Mouse (Mus musculus) heart, embryonic 12.5 days (tissue): Measurements from ENCODE around the gene Gjd3. TPM values are rescaled to one million over a fixed set of nuclear protein-coding genes. Genes with fewer than 3 reads are reported as not detected.
A peak's percentile ranks its signal among the peaks of the same experiment; 100 is the strongest.

ENCODE experiments used
- ATAC-seq: fragments of 200-750 bp; cut with Nextera tagmentation; 2 replicates; pipeline ENCODE4 v1.8.0; 2017; ENCODE audit warnings: moderate TSS enrichment, moderate library complexity; ENCODE audit not compliant: insufficient number of reproducible peaks, low FRiP score
- H3K27ac ChIP-seq: fragments of 300-500 bp; sonication (generic); 2 replicates; pipeline ENCODE4 v1.5.1; 2016; ENCODE audit warnings: mild to moderate bottlenecking, moderate library complexity; ENCODE audit not compliant: poor library complexity, severe bottlenecking
- H3K27me3 ChIP-seq: fragments of 300-500 bp; sonication (generic); replicated peaks from 2 replicates; pipeline ENCODE4 v1.6.1; 2016; ENCODE audit warnings: mild to moderate bottlenecking, moderate library complexity
- H3K36me3 ChIP-seq: fragments of 300-500 bp; sonication (generic); 2 replicates; pipeline ENCODE4 v1.6.1; 2016; ENCODE audit warnings: mild to moderate bottlenecking, moderate library complexity
- H3K4me1 ChIP-seq: fragments of 300-500 bp; sonication (generic); replicated peaks from 2 replicates; pipeline ENCODE4 v1.6.1; 2016; ENCODE audit warnings: mild to moderate bottlenecking
- H3K4me2 ChIP-seq: fragments of 300-500 bp; sonication (generic); 2 replicates; pipeline ENCODE4 v1.6.1; 2016; ENCODE audit warnings: mild to moderate bottlenecking, moderate library complexity
- H3K4me3 ChIP-seq: fragments of 300-500 bp; sonication (generic); 2 replicates; pipeline ENCODE4 v1.5.1; 2016; ENCODE audit warnings: mild to moderate bottlenecking
- H3K9ac ChIP-seq: fragments of 300-500 bp; sonication (generic); 2 replicates; pipeline ENCODE4 v1.6.1; 2016; ENCODE audit warnings: mild to moderate bottlenecking, moderate library complexity
- H3K9me3 ChIP-seq: fragments of 300-500 bp; sonication (generic); replicated peaks from 2 replicates; pipeline ENCODE4 v1.6.1; 2016; ENCODE audit warnings: mild to moderate bottlenecking, moderate library complexity
- WGBS: fragments of 180-500 bp; shearing (Covaris S2); methylation state at CpG from one replicate; pipeline ENCODE4 v1.1.7; 2016; 5-methylcytosine and 5-hydroxymethylcytosine counted together
- polyA plus RNA-seq: library from polyadenylated mRNA; unstranded; fragments of >200 nt; fragmentation: Nextera tagmentation; extraction: Ambion mirVana; gene quantifications from 2 replicates; pipeline ENCODE4 v1.2.1, GENCODE M21; 2016

The Gjd3 gene
- polyA plus RNA-seq, 1 experiment from 2014 or later: 3.9 TPM

DNA sequence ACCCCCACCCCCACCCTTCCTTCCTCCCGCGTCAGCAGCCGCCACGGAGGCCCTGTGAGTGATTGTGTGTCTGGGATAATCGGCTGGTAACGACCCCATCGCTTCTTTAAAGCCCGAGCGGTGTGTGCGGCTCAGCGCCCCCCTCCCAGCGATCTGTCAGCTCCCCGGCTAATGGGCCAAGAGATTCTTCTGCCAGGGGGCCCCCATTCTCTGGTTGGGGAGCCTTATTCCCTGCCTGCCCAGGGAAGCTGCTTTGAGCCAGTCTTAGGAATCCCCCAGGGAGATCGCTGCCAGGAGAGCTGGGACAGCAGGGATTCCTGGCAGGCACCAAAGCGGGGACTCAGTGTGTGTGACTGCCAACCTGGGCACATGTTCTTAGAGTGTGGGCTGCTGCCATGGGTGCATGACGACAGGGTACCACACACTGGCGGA lies 13.3 kb downstream of the Gjd3 start:
- no peak for ATAC-seq
- H3K9me3 ChIP-seq: no peaks in the 10 kb centered on the region
- peak overlapping the region; percentile 8; the same call in 1 of the 2 replicates for H3K4me2 ChIP-seq
- H3K9ac ChIP-seq: 0 out of 2 replicates have a peak overlapping the region, but pooled peaks have one; percentile 29
- 0 out of 2 replicates have a peak overlapping the region, but pooled peaks have one; percentile 8 for H3K27ac ChIP-seq
- H3K36me3 ChIP-seq: peaks cover 80% of the 10 kb centered on the region
- no peaks in the 10 kb centered on the region for H3K27me3 ChIP-seq
- 34% methylated on average over 17 of the region's 17 CpGs for WGBS
- peaks cover 71% of the 10 kb centered on the region for H3K4me1 ChIP-seq
- no peak overlapping the region for H3K4me3 ChIP-seq

DNA sequence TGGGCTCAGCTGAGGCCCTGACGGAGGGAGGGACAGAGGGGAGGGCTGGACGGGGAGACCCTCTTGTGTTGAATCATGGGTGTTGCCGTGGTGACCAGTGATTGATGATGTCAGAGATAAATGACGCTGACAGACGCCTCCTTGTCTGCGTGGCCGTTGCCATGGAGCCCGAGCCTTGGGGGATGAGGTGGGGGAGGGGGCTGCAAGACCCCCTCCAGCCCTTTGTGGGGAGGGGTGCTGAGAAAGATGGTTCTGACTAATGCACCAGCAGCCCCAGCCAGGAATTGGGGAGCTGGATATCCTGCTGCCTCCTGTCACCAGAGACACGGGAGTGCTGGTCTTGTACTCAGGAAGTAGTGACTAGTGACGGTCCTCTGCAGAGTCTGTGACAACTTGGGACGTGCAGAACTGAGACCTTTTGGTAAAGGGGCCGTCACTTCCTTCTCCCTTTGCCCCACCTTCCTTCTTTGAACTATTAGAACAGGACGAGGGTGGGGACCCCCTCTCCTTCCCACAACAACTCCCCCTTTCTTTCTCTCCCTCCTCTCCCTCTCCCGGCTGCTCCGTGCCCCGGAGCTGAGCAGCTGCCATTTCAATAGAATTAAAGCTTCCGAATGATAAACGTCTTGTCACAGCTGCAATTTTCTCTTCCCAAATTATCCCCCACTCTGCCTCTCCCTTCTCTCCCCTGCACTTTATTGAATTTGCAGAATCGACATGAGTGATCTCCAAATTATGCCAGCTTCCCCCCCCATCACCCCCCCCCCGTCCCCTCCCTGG lies 13.9 kb downstream of the Gjd3 start:
- Histone ChIP-seq H3K27ac (0 out of 2 replicates have a peak overlapping the region, but pooled peaks have one; percentile 10), H3K9me3 (no peaks in the 10 kb centered on the region), H3K9ac (peak overlapping the region; percentile 29; the same call in 1 of the 2 replicates), H3K36me3 (peaks cover 74% of the 10 kb centered on the region), H3K4me1 (peaks cover 77% of the 10 kb centered on the region), H3K4me2 (peak overlapping the region; percentile 8; the same call in 1 of the 2 replicates), H3K4me3 (no peak overlapping the region), H3K27me3 (no peaks in the 10 kb centered on the region)
- WGBS: 19% methylated on average over 20 of the region's 20 CpGs
- ATAC-seq: no peak

- Histone ChIP-seq H3K27ac (no peak overlapping the region), H3K4me3 (no peak overlapping the region), H3K9me3 (no peaks in the 10 kb centered on the region), H3K36me3 (peaks cover 66% of the 10 kb centered on the region), H3K9ac (peak overlapping the region; percentile 26; the same call in 1 of the 2 replicates), H3K27me3 (no peaks in the 10 kb centered on the region), H3K4me1 (peaks cover 85% of the 10 kb centered on the region), H3K4me2 (no peak overlapping the region; the same call in 1 of the 2 replicates)
- WGBS: 70% methylated on average over 16 of the region's 16 CpGs
- ATAC-seq: no peak
These were observed 14.7 kb downstream of the Gjd3 start for GRCm38 (mm10) chr11:98968079-98968478.

DNA sequence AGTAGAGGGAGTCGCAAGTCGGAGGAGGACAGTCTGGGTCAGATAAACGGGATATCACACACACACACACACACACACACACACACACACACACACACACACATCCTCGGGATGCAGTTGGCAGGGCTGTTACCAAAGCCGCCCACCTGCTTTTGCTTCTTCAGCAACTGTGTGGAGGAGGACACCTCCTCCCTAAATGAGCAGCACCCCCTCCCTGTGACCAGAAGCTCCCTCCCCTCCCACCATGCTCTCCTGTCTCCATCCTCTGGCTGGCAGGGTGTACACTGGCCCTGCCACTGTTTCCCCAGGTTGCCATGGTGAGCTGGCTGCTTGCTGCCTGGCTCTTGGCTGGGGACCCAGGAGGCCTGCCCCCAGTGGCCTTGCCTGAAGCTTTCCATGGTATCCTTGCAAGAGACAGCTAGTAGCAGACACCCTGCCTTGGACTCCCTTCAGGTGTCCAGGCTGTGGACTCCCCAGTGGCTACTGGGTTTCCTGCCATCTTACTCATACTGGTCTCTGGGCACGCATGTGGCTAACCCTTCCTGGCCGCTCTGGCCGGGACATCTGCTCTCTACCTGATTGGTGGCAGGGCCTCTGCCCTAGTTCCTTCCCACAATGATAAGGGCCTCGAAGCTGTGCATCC lies 16.2 kb downstream of the Gjd3 start:
- 31% methylated on average over 9 of the region's 9 CpGs for WGBS
- no peaks in the 10 kb centered on the region for H3K9me3 ChIP-seq
- H3K27me3 ChIP-seq: no peaks in the 10 kb centered on the region
- 0 out of 2 replicates have a peak overlapping the region, but pooled peaks have one; percentile 32 for H3K9ac ChIP-seq
- H3K4me2 ChIP-seq: peak overlapping the region; percentile 100; the same call in 1 of the 2 replicates
- peak overlapping the region; percentile 34; the same call in 1 of the 2 replicates for H3K27ac ChIP-seq
- no peak for ATAC-seq
- H3K36me3 ChIP-seq: peaks cover 53% of the 10 kb centered on the region
- no peak overlapping the region for H3K4me3 ChIP-seq
- H3K4me1 ChIP-seq: peaks cover 98% of the 10 kb centered on the region

GRCm38 (mm10) chr11:98965416-98966077 lies 17.3 kb downstream of the Gjd3 start:
- 14% methylated on average over 11 of the region's 11 CpGs for WGBS
- no peak for ATAC-seq
- peak overlapping the region; percentile 77 for H3K4me3 ChIP-seq

DNA sequence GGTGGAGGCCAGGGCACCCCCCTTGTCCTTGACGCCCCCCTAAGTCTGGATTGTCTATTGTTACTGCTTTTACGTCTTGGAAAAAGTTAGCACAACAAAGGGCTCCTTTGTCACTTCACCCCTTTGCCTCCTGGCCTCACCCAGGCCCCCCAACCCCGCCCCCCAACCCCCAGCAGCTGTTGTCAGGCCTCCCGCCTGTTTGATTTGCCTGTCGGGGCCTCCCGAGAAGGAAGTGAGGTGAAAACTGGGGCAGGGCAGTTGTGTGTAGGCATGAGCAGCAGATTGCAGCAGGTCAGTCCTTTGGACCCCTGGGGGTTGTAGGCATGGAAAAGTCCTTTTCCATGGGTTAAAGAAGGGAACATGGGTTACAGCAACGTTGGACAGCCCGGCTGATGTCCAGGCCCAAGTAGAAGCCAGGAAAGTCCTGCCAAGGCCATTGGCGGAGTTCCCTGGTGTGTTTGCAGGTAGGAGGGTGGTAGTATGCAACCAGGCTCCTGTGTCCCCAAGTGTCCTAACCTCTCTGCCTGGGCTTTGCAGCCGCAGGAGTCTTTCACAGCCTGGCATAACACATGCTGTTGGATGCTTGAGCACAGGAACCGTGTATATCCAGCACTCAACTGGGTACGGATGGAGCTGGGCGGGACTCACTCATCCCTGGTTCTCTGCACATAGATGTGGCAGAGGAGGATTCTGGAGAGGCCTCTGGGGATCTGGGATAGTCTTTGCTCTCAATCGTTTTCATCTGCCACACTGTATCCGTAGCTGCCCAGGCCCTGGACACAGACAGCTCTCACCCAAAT lies 18.0 kb downstream of the Gjd3 start:
- peaks cover 98% of the 10 kb centered on the region for H3K4me1 ChIP-seq
- H3K27me3 ChIP-seq: no peaks in the 10 kb centered on the region
- H3K27ac ChIP-seq: peak overlapping the region; percentile 87
- ATAC-seq: no peak
- H3K4me3 ChIP-seq: peak overlapping the region; percentile 77
- H3K9me3 ChIP-seq: no peaks in the 10 kb centered on the region
- peak overlapping the region; percentile 100 for H3K4me2 ChIP-seq
- WGBS: 24% methylated on average over 15 of the region's 15 CpGs
- H3K36me3 ChIP-seq: peaks cover 35% of the 10 kb centered on the region
- peak overlapping the region; percentile 88 for H3K9ac ChIP-seq

More at GRCm38 (mm10) chr11:98965416-98966077, 17.3 kb downstream of the Gjd3 start:
- no peaks in the 10 kb centered on the region for H3K9me3 ChIP-seq
- peaks cover 98% of the 10 kb centered on the region for H3K4me1 ChIP-seq
- H3K36me3 ChIP-seq: peaks cover 42% of the 10 kb centered on the region
- H3K4me2 ChIP-seq: peak overlapping the region; percentile 100
- peak overlapping the region; percentile 87; the same call in 1 of the 2 replicates for H3K27ac ChIP-seq
- peak overlapping the region; percentile 88 for H3K9ac ChIP-seq
- H3K27me3 ChIP-seq: no peaks in the 10 kb centered on the region

DNA sequence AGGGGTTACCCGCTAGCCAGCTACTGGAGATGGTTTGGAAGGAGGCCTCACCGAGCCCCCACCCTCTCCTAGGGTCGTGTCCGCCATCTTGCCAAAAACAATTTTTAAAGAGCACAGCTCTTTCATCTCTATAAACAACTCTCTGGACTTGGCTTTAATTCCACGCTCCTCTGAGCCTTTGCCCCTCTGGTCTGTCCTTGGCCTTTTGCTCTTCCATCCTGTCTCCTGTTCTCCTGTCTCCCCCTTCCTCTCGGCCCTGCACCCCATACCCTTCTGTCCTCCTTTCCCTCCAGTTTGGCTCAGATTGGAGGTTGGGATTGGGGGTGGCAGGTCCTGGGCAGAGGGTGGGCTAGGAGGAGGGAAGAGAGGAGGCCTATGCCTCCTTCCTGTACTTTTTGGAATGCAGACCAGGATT lies 18.6 kb downstream of the Gjd3 start:
- Histone ChIP-seq H3K27ac (peak overlapping the region; percentile 87), H3K4me1 (peaks cover 98% of the 10 kb centered on the region), H3K4me3 (peak overlapping the region; percentile 77), H3K36me3 (peaks cover 30% of the 10 kb centered on the region), H3K9me3 (no peaks in the 10 kb centered on the region), H3K4me2 (peak overlapping the region; percentile 100), H3K9ac (peak overlapping the region; percentile 88), H3K27me3 (no peaks in the 10 kb centered on the region)
- ATAC-seq: no peak
- 23% methylated on average over 6 of the region's 6 CpGs for WGBS

DNA sequence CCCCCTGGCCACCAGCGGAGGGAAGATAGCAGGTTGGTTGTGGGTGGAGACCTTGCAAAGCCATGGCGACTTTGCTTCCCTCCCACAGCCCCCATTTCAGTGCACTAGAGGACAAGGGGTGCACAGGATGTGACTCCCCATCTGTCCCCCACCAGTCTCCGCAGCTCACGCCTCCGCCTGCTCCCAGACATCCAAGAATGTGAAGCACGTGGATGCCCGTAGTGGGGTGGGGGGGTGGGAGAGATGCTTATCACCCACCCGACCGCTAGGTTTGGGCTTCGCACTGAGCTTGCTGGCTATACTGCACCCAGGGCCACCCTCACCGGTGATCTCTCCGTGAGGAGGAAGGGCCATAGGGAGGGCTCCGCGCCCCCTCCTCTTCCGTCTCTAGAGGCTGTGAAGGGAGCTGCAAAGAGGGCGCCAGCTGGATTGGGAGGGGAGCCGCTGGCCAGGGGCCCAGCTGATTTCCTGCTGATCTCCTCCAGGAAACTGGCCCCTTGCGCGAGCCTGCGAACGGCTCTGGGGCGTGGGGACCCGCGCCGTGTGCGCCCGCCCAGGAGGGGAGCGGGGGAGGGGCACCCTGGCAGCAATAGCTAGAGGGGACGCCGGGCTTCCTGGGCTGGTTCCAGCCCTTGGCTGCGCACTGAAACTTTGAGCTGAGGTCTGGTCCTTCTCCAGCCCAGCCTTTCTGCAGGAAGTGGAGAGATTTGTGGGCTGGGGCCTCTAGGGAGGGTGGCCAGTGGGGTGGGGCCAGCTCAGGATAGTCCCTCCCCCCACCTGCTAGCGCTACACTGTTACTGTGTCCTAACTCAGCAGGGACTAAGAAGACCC lies 19.4 kb downstream of the Gjd3 start:
- peak overlapping the region; percentile 100 for H3K4me2 ChIP-seq
- 0% methylated on average over 31 of the region's 32 CpGs for WGBS
- peak; percentile 81 for ATAC-seq

GRCm38 (mm10) chr11:98962421-98963095 lies 20.3 kb downstream of the Gjd3 start:
- Histone ChIP-seq H3K9me3 (no peaks in the 10 kb centered on the region), H3K36me3 (peaks cover 21% of the 10 kb centered on the region), H3K27me3 (no peaks in the 10 kb centered on the region), H3K4me3 (peak overlapping the region; percentile 77), H3K4me2 (peak overlapping the region; percentile 100), H3K9ac (peak overlapping the region; percentile 88), H3K4me1 (peaks cover 88% of the 10 kb centered on the region), H3K27ac (peak overlapping the region; percentile 87)
- no peak for ATAC-seq
- WGBS: 7% methylated on average over 12 of the region's 12 CpGs

More for the DNA sequence above, 19.4 kb downstream of the Gjd3 start:
- Histone ChIP-seq H3K9ac (peak overlapping the region; percentile 88), H3K36me3 (peaks cover 23% of the 10 kb centered on the region), H3K4me1 (peaks cover 96% of the 10 kb centered on the region), H3K27ac (peak overlapping the region; percentile 87), H3K4me3 (peak overlapping the region; percentile 77), H3K9me3 (no peaks in the 10 kb centered on the region), H3K27me3 (no peaks in the 10 kb centered on the region)
